Mouse (Mus musculus): ENCODE data around the gene Nptxr. TPM values are rescaled to one million over a fixed set of nuclear protein-coding genes. Genes with fewer than 3 reads are reported as not detected.

Nptxr gene
- total and polyA plus RNA-seq, 3 experiments, result 0.09 to 2.1 (median 0.14) TPM

- no peak overlapping the region for H3K27ac ChIP-seq (ENCODE audit: insufficient read depth, low read depth)
- H3K4me2 ChIP-seq (ENCODE audit: insufficient read depth, low read depth, poor library complexity, severe bottlenecking), result no peak overlapping the region
- dilution Hi-C loops (cut with MboI; ENCODE audit: extremely low pct_ligation_motif_present, extremely low pct_unique_long_range_greater_than_20kb, low sequenced_read_pairs) (no loop called here), in situ Hi-C loops (cut with MboI; ENCODE audit: low pct_ligation_motif_present, low pct_unique_long_range_greater_than_20kb, low sequenced_read_pairs) (loop anchor here (10.0 kb wide), 1 partner anchor 347 kb away; the partner anchor contains the start of genes Rpl3 and Syngr1)
- no peak for DNase-seq (ENCODE audit: extremely low read depth)
- H3K27me3 ChIP-seq (replicated peaks), result no peaks in the 10 kb centered on the region
- H3K4me1 ChIP-seq (ENCODE audit: control insufficient read depth in 1 of 2, insufficient read depth in 2 of 2), result peaks cover 8 to 50% of the 10 kb centered on the region in 2 experiments
- no peak overlapping the region for H3K4me3 ChIP-seq (replicated peaks in 1 of 3; ENCODE audit: low read depth in 2 of 3, low read length in 2 of 3, poor library complexity in 1 of 3)
- H3K9ac ChIP-seq (ENCODE audit: insufficient read depth, low read depth), result no peak overlapping the region
- no peak for TF ChIP-seq HCFC1 (IDR thresholded peaks at IDR 0.05; ENCODE audit: low read depth, low read length)
- peak; percentile 8 to 39; a peak in 2 of 4 replicates for TF ChIP-seq CTCF (conservative IDR thresholded peaks at IDR 0.05 in 1 of 2, IDR thresholded peaks at IDR 0.05 in 1 of 2; ENCODE audit: low read depth in 2 of 2, low read length in 2 of 2)
- H3K9me3 ChIP-seq (replicated peaks; ENCODE audit: low read length), result no peaks in the 10 kb centered on the region
- H3K79me2 ChIP-seq (replicated peaks; ENCODE audit: control insufficient read depth, extremely low read depth, insufficient read depth, poor library complexity, severe bottlenecking), result no peaks in the 10 kb centered on the region
- peaks cover 3 to 46% of the 10 kb centered on the region in 2 experiments for H3K36me3 ChIP-seq (replicated peaks in 1 of 2; ENCODE audit: control insufficient read depth in 1 of 2, insufficient read depth in 1 of 2, low read length in 1 of 2)
These were observed 56.6 kb downstream of the Nptxr start for GRCm38 (mm10) chr15:79747998-79748397.

GRCm38 (mm10) chr15:79745883-79746282, 58.7 kb downstream of the Nptxr start:
- no peak for DNase-seq (ENCODE audit: extremely low read depth)
- Histone ChIP-seq H3K9ac (ENCODE audit: insufficient read depth, low read depth) (no peak overlapping the region), H3K4me1 (ENCODE audit: control insufficient read depth in 1 of 2, insufficient read depth in 2 of 2) (peaks cover 12 to 45% of the 10 kb centered on the region in 2 experiments), H3K27me3 (replicated peaks) (no peaks in the 10 kb centered on the region), H3K4me3 (replicated peaks in 1 of 3; ENCODE audit: low read depth in 2 of 3, low read length in 2 of 3, poor library complexity in 1 of 3) (no peak overlapping the region), H3K79me2 (replicated peaks; ENCODE audit: control insufficient read depth, extremely low read depth, insufficient read depth, poor library complexity, severe bottlenecking) (no peaks in the 10 kb centered on the region), H3K4me2 (ENCODE audit: insufficient read depth, low read depth, poor library complexity, severe bottlenecking) (no peak overlapping the region), H3K9me3 (replicated peaks; ENCODE audit: low read length) (no peaks in the 10 kb centered on the region), H3K27ac (ENCODE audit: insufficient read depth, low read depth) (no peak overlapping the region), H3K36me3 (replicated peaks in 1 of 2; ENCODE audit: control insufficient read depth in 1 of 2, insufficient read depth in 1 of 2, low read length in 1 of 2) (peaks cover 3 to 43% of the 10 kb centered on the region in 2 experiments)
- TF ChIP-seq MAFK (IDR thresholded peaks at IDR 0.05; ENCODE audit: insufficient replicate concordance, low read length) (no peak), ETS1 (conservative IDR thresholded peaks at IDR 0.05; ENCODE audit: low read depth, low read length) (peak; percentile 22; the same call in 1 of the 2 replicates), NELFE (IDR thresholded peaks at IDR 0.05; ENCODE audit: low read depth, low read length) (no peak)
- dilution Hi-C loops (cut with MboI; ENCODE audit: extremely low pct_ligation_motif_present, extremely low pct_unique_long_range_greater_than_20kb, low sequenced_read_pairs) (no loop called here), in situ Hi-C loops (cut with MboI; ENCODE audit: low pct_ligation_motif_present, low pct_unique_long_range_greater_than_20kb, low sequenced_read_pairs) (loop anchor here (10.0 kb wide), 1 partner anchor 349 kb away; the partner anchor contains the start of genes Rpl3 and Syngr1)

GRCm38 (mm10) chr15:79745312-79745711, 59.3 kb downstream of the Nptxr start:
- Histone ChIP-seq H3K27ac (ENCODE audit: insufficient read depth, low read depth) (no peak overlapping the region), H3K36me3 (replicated peaks in 1 of 2; ENCODE audit: control insufficient read depth in 1 of 2, insufficient read depth in 1 of 2, low read length in 1 of 2) (peaks cover 3 to 42% of the 10 kb centered on the region in 2 experiments), H3K4me3 (replicated peaks in 1 of 3; ENCODE audit: low read depth in 2 of 3, low read length in 2 of 3, poor library complexity in 1 of 3) (no peak overlapping the region), H3K9me3 (replicated peaks; ENCODE audit: low read length) (no peaks in the 10 kb centered on the region), H3K9ac (ENCODE audit: insufficient read depth, low read depth) (no peak overlapping the region), H3K4me1 (ENCODE audit: control insufficient read depth in 1 of 2, insufficient read depth in 2 of 2) (peaks cover 17 to 51% of the 10 kb centered on the region in 2 experiments), H3K4me2 (ENCODE audit: insufficient read depth, low read depth, poor library complexity, severe bottlenecking) (no peak overlapping the region), H3K79me2 (replicated peaks; ENCODE audit: control insufficient read depth, extremely low read depth, insufficient read depth, poor library complexity, severe bottlenecking) (no peaks in the 10 kb centered on the region), H3K27me3 (replicated peaks) (no peaks in the 10 kb centered on the region)
- TF ChIP-seq JUN (IDR thresholded peaks at IDR 0.05; ENCODE audit: insufficient read depth, low read depth, low read length) (no peak), USF2 (conservative IDR thresholded peaks at IDR 0.05; ENCODE audit: low read depth, low read length) (no peak), SMC3 (IDR thresholded peaks at IDR 0.05; ENCODE audit: low read depth, low read length) (no peak), GABPA (IDR thresholded peaks at IDR 0.05; ENCODE audit: insufficient replicate concordance, low read depth, low read length) (no peak), JUND (conservative IDR thresholded peaks at IDR 0.05; ENCODE audit: low read depth, low read length) (no peak), MEF2A (IDR thresholded peaks at IDR 0.05; ENCODE audit: borderline replicate concordance, low read depth, low read length) (no peak), KAT2A (IDR thresholded peaks at IDR 0.05; ENCODE audit: insufficient replicate concordance, low read length) (no peak), IRF4 (IDR thresholded peaks at IDR 0.05; ENCODE audit: low read depth, low read length) (no peak), BHLHE40 (IDR thresholded peaks at IDR 0.05; ENCODE audit: low read depth, low read length) (no peak)
- no peak for DNase-seq (ENCODE audit: extremely low read depth)
- in situ Hi-C loops (cut with MboI; ENCODE audit: low pct_ligation_motif_present, low pct_unique_long_range_greater_than_20kb, low sequenced_read_pairs) (loop anchor here (10.0 kb wide), 1 partner anchor 349 kb away; the partner anchor contains the start of genes Rpl3 and Syngr1), dilution Hi-C loops (cut with MboI; ENCODE audit: extremely low pct_ligation_motif_present, extremely low pct_unique_long_range_greater_than_20kb, low sequenced_read_pairs) (no loop called here)

All from CH12.LX (cell line).